Mouse (Mus musculus): ENCODE results near the gene Dennd4c. TPM values are rescaled to one million over a fixed set of nuclear protein-coding genes. Genes with fewer than 3 reads are reported as not detected.

Gene Dennd4c
- polyA plus RNA-seq, 1 experiment = 7.0 TPM

- TF ChIP-seq POLR2A (IDR thresholded peaks at IDR 0.05; ENCODE audit: control insufficient read depth, low read depth, low read length) (no peak), CTCF (IDR thresholded peaks at IDR 0.05; ENCODE audit: control insufficient read depth, insufficient read depth, insufficient replicate concordance, low read depth, low read length) (no peak)
These were observed 115.7 kb downstream of the Dennd4c start for GRCm38 (mm10) chr4:86864087-86864486.

GRCm38 (mm10) chr4:86871988-86872387 lies 123.6 kb downstream of the Dennd4c start:
- H3K27me3 ChIP-seq (ENCODE audit: control insufficient read depth, insufficient read depth, low read length) = peaks cover 5% of the 10 kb centered on the region
- TF ChIP-seq CTCF (IDR thresholded peaks at IDR 0.05; ENCODE audit: control insufficient read depth, insufficient read depth, insufficient replicate concordance, low read depth, low read length) (no peak), POLR2A (IDR thresholded peaks at IDR 0.05; ENCODE audit: control insufficient read depth, low read depth, low read length) (no peak)
- no peak overlapping the region for H3K27ac ChIP-seq (ENCODE audit: control insufficient read depth, insufficient read depth, low read depth, low read length)
- peaks cover 4% of the 10 kb centered on the region for H3K4me1 ChIP-seq (ENCODE audit: control insufficient read depth, insufficient read depth, low read length)
- H3K36me3 ChIP-seq (ENCODE audit: control insufficient read depth, insufficient read depth, low read length) = no peaks in the 10 kb centered on the region
- H3K4me3 ChIP-seq (ENCODE audit: control insufficient read depth, low read depth, low read length) = no peak overlapping the region

More at GRCm38 (mm10) chr4:86864087-86864486, 115.7 kb downstream of the Dennd4c start:
- no peak overlapping the region for H3K4me3 ChIP-seq (ENCODE audit: control insufficient read depth, low read depth, low read length)
- no peaks in the 10 kb centered on the region for H3K36me3 ChIP-seq (ENCODE audit: control insufficient read depth, insufficient read depth, low read length)
- no peak overlapping the region for H3K27ac ChIP-seq (ENCODE audit: control insufficient read depth, insufficient read depth, low read depth, low read length)
- no peaks in the 10 kb centered on the region for H3K4me1 ChIP-seq (ENCODE audit: control insufficient read depth, insufficient read depth, low read length)
- no peaks in the 10 kb centered on the region for H3K27me3 ChIP-seq (ENCODE audit: control insufficient read depth, insufficient read depth, low read length)

GRCm38 (mm10) chr4:86873072-86873471 lies 124.7 kb downstream of the Dennd4c start:
- Histone ChIP-seq H3K4me3 (ENCODE audit: control insufficient read depth, low read depth, low read length) (peak overlapping the region; percentile 98; the same call in 1 of the 2 replicates), H3K36me3 (ENCODE audit: control insufficient read depth, insufficient read depth, low read length) (no peaks in the 10 kb centered on the region), H3K4me1 (ENCODE audit: control insufficient read depth, insufficient read depth, low read length) (peaks cover 4% of the 10 kb centered on the region), H3K27me3 (ENCODE audit: control insufficient read depth, insufficient read depth, low read length) (peaks cover 5% of the 10 kb centered on the region), H3K27ac (ENCODE audit: control insufficient read depth, insufficient read depth, low read depth, low read length) (no peak overlapping the region)
- TF ChIP-seq POLR2A (IDR thresholded peaks at IDR 0.05; ENCODE audit: control insufficient read depth, low read depth, low read length) = no peak
- TF ChIP-seq CTCF (IDR thresholded peaks at IDR 0.05; ENCODE audit: control insufficient read depth, insufficient read depth, insufficient replicate concordance, low read depth, low read length) = no peak

GRCm38 (mm10) chr4:86874146-86874847 lies 125.9 kb downstream of the Dennd4c start, which contains the start of gene Acer2:
Gene Acer2 (plus strand): TSS chr4:86874396.
- peak within 1 kb of the TSS; percentile 64 for H3K27ac ChIP-seq (ENCODE audit: control insufficient read depth, insufficient read depth, low read depth, low read length)
- H3K36me3 ChIP-seq (ENCODE audit: control insufficient read depth, insufficient read depth, low read length) = no peaks in the 10 kb centered on the region
- no peak for TF ChIP-seq CTCF (IDR thresholded peaks at IDR 0.05; ENCODE audit: control insufficient read depth, insufficient read depth, insufficient replicate concordance, low read depth, low read length)
- peak; percentile 82 for TF ChIP-seq POLR2A (IDR thresholded peaks at IDR 0.05; ENCODE audit: control insufficient read depth, low read depth, low read length)
- H3K4me1 ChIP-seq (ENCODE audit: control insufficient read depth, insufficient read depth, low read length) = peaks cover 4% of the 10 kb centered on the region
- H3K27me3 ChIP-seq (ENCODE audit: control insufficient read depth, insufficient read depth, low read length) = peaks cover 5% of the 10 kb centered on the region
- peak within 1 kb of the TSS; percentile 98 for H3K4me3 ChIP-seq (ENCODE audit: control insufficient read depth, low read depth, low read length)

GRCm38 (mm10) chr4:86879477-86879876 lies 131.1 kb downstream of the Dennd4c start:
- no peak for TF ChIP-seq POLR2A (IDR thresholded peaks at IDR 0.05; ENCODE audit: control insufficient read depth, low read depth, low read length)
- no peak for TF ChIP-seq CTCF (IDR thresholded peaks at IDR 0.05; ENCODE audit: control insufficient read depth, insufficient read depth, insufficient replicate concordance, low read depth, low read length)
- Histone ChIP-seq H3K4me3 (ENCODE audit: control insufficient read depth, low read depth, low read length) (no peak overlapping the region), H3K36me3 (ENCODE audit: control insufficient read depth, insufficient read depth, low read length) (no peaks in the 10 kb centered on the region), H3K27me3 (ENCODE audit: control insufficient read depth, insufficient read depth, low read length) (peaks cover 1% of the 10 kb centered on the region), H3K27ac (ENCODE audit: control insufficient read depth, insufficient read depth, low read depth, low read length) (no peak overlapping the region), H3K4me1 (ENCODE audit: control insufficient read depth, insufficient read depth, low read length) (peaks cover 4% of the 10 kb centered on the region; the same call in 1 of the 2 replicates)

- H3K27ac ChIP-seq (ENCODE audit: control insufficient read depth, insufficient read depth, low read depth, low read length) = no peak overlapping the region
- H3K27me3 ChIP-seq (ENCODE audit: control insufficient read depth, insufficient read depth, low read length) = no peaks in the 10 kb centered on the region
- H3K4me3 ChIP-seq (ENCODE audit: control insufficient read depth, low read depth, low read length) = peak overlapping the region; percentile 33; the same call in 1 of the 2 replicates
- TF ChIP-seq POLR2A (IDR thresholded peaks at IDR 0.05; ENCODE audit: control insufficient read depth, low read depth, low read length) (no peak), CTCF (IDR thresholded peaks at IDR 0.05; ENCODE audit: control insufficient read depth, insufficient read depth, insufficient replicate concordance, low read depth, low read length) (no peak)
- H3K4me1 ChIP-seq (ENCODE audit: control insufficient read depth, insufficient read depth, low read length) = peaks cover 5% of the 10 kb centered on the region
- H3K36me3 ChIP-seq (ENCODE audit: control insufficient read depth, insufficient read depth, low read length) = no peaks in the 10 kb centered on the region
These were observed 132.8 kb downstream of the Dennd4c start for GRCm38 (mm10) chr4:86881178-86881577.

GRCm38 (mm10) chr4:86882413-86882812 lies 134.1 kb downstream of the Dennd4c start:
- Histone ChIP-seq H3K4me3 (ENCODE audit: control insufficient read depth, low read depth, low read length) (no peak overlapping the region), H3K36me3 (ENCODE audit: control insufficient read depth, insufficient read depth, low read length) (no peaks in the 10 kb centered on the region), H3K27me3 (ENCODE audit: control insufficient read depth, insufficient read depth, low read length) (no peaks in the 10 kb centered on the region), H3K4me1 (ENCODE audit: control insufficient read depth, insufficient read depth, low read length) (peaks cover 5% of the 10 kb centered on the region), H3K27ac (ENCODE audit: control insufficient read depth, insufficient read depth, low read depth, low read length) (no peak overlapping the region)
- TF ChIP-seq CTCF (IDR thresholded peaks at IDR 0.05; ENCODE audit: control insufficient read depth, insufficient read depth, insufficient replicate concordance, low read depth, low read length) (no peak), POLR2A (IDR thresholded peaks at IDR 0.05; ENCODE audit: control insufficient read depth, low read depth, low read length) (no peak)

Measured in testis, adult 2 months (tissue).